Mouse (Mus musculus) layer of hippocampus, adult 6 months (tissue): ENCODE results near the gene Ssbp2. TPM values are rescaled to one million over a fixed set of nuclear protein-coding genes. Genes with fewer than 3 reads are reported as not detected.

Experiments used
- long read RNA-seq, 2 experiments: library from polyadenylated mRNA; unstranded; transcript quantifications; one replicate each; pipeline ENCODE4 v2.0.0; 2019 to 2020
- microRNA-seq: library from miRNA; unstranded; fragments of <30 nt; microRNA quantifications from one replicate; pipeline ENCODE4 v1.2.0, GENCODE M21; 2020
- polyA plus RNA-seq: library from polyadenylated mRNA; unstranded; fragments of <200 nt; fragmentation: Nextera tagmentation; gene quantifications from 2 replicates; pipeline ENCODE4 v1.2.3, GENCODE M21; 2021

The Ssbp2 gene
- polyA plus RNA-seq = 102 and 106 TPM in 2 replicates
- long read RNA-seq, experiment 1, transcript Ssbp2-201 (17 exons, 3,957 nt) = major isoform, 35 of 103 reads
- long read RNA-seq, experiment 1, transcript Ssbp2-202 (16 exons, 1,633 nt) = minor isoform, 17 of 103 reads
- long read RNA-seq, experiment 1, partial matches to known transcripts = 7 of 103 reads
- long read RNA-seq, experiment 1, other reads (novel, unspliced or antisense) = 44 of 103 reads
- long read RNA-seq, experiment 2, transcript Ssbp2-201 (17 exons, 3,957 nt) = major isoform, 137 of 439 reads
- long read RNA-seq, experiment 2, transcript Ssbp2-202 (16 exons, 1,633 nt) = minor isoform, 84 of 439 reads
- long read RNA-seq, experiment 2, partial matches to known transcripts = 13 of 439 reads
- long read RNA-seq, experiment 2, other reads (novel, unspliced or antisense) = 203 of 439 reads

GRCm38 (mm10) chr13:91459896-91460620 lies at the start of gene Ssbp2:
Gene Ssbp2 (plus strand): TSS chr13:91460283.

GRCm38 (mm10) chr13:91741280-91742047 lies 281.4 kb downstream of the Ssbp2 start, which contains the start of gene Acot12:
Gene Acot12 (plus strand): TSS chr13:91741512.

Small RNA genes within 50 kb of the gene (microRNA-seq; reads per million reads assigned to microRNA genes)
- gene Gm27656 = not detected

Other genes starting within 250 kb of the Ssbp2 start
- gene Atg10, start 236.3 kb upstream of the Ssbp2 start, polyA plus RNA-seq = 33.8 and 35.7 TPM in 2 replicates